Mouse (Mus musculus): ENCODE measurements around the gene Blm. TPM values are rescaled to one million over a fixed set of nuclear protein-coding genes. Genes with fewer than 3 reads are reported as not detected.
A peak's percentile ranks its signal among the peaks of the same experiment; 100 is the strongest.

The Blm gene
- polyA plus RNA-seq, 1 experiment from 2014 or later, result 27.2 TPM

DNA sequence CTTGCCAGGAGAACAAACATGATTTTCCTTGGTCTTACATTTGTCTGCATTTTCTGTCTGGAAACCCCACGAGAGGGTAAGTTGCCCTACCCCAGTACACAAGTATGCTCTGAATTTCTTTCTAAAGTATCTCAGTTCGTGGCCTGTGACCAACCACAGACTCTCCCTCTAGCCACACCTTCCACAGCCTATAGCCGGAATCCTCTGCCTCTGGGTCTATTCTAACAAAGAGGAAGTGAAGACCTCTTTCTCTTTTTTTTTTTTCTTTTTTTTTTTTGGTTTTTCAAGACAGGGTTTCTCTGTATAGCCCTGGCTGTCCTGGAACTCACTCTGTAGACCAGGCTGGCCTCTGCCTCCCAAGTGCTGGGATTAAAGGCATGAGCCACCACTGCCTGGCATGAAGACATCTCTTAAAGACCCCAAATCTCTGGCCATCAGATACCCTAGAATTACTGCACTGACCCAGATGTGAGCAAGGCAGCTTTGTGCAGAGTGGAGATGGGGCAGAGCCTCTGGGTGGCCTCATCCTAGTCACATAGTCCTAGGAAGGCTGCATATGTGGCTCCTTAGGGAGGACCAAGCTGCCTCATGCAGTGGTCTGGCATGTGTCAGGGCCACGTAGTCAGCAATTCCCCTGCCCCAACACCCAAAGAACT is 79.3 kb downstream of the Blm start:
- Histone ChIP-seq H3K36me3 (peaks cover 60% of the 10 kb centered on the region), H3K9ac (no peak overlapping the region), H3K4me2 (replicated peaks) (no peak overlapping the region), H3K4me3 (no peak overlapping the region), H3K9me3 (no peaks in the 10 kb centered on the region), H3K4me1 (peaks cover 25% of the 10 kb centered on the region), H3K27me3 (no peaks in the 10 kb centered on the region), H3K27ac (peak overlapping the region; percentile 33; the same call in 1 of the 2 replicates)
- WGBS, result 73% methylated on average over 4 of the region's 4 CpGs
- no peak for ATAC-seq (ENCODE audit: low FRiP score, low read depth)

DNA sequence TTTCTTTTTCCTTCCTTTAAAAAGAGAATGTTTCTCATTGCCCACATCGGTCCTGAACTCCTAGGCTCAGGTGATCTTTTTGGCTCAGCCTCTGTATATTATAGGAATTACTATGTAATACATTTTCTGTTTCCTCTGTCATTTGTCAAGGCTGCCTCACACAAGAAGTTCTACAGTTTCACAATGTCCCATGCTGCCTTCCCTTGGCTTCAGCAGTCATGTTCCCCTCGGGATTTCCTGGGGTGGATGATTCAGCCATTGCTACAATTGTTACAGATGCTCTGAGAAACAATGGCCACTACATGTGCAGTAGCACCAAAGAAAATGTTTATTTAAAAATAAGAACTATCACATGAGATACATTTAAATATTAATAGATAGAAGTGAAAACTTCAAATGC is 80.1 kb downstream of the Blm start:
- Histone ChIP-seq H3K27me3 (no peaks in the 10 kb centered on the region), H3K9me3 (no peaks in the 10 kb centered on the region), H3K4me1 (peaks cover 25% of the 10 kb centered on the region), H3K27ac (no peak overlapping the region), H3K4me2 (replicated peaks) (no peak overlapping the region), H3K4me3 (no peak overlapping the region), H3K36me3 (peaks cover 51% of the 10 kb centered on the region), H3K9ac (no peak overlapping the region)
- 91% methylated on average over 2 of the region's 2 CpGs for WGBS
- ATAC-seq (ENCODE audit: low FRiP score, low read depth), result no peak

DNA sequence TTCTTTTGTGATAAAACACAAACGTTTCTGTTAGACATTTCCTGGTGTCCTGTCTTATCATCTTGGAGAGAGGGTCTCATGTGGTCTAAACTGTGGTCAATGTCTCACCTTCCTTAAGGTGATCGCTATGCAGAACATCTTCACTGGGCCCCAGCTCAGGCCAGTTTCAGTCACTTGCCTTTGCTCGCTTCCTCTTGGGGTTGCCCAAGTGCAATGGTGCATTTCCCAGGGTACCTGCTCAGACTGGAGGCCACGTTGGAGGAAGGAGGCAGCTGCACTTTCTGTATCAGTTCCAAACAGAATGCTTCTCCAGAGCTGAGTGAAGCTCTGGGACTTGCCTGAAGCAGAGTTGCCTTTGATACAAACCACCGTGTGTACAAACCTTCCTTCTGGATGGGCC is 80.9 kb downstream of the Blm start:
- no peak overlapping the region for H3K9ac ChIP-seq
- no peak overlapping the region for H3K4me3 ChIP-seq
- H3K4me2 ChIP-seq (replicated peaks), result no peak overlapping the region
- H3K27me3 ChIP-seq, result no peaks in the 10 kb centered on the region
- H3K36me3 ChIP-seq, result peaks cover 46% of the 10 kb centered on the region
- ATAC-seq (ENCODE audit: low FRiP score, low read depth), result no peak
- no peak overlapping the region for H3K27ac ChIP-seq
- no peaks in the 10 kb centered on the region for H3K9me3 ChIP-seq
- 90% methylated on average over 5 of the region's 5 CpGs for WGBS
- H3K4me1 ChIP-seq, result peaks cover 25% of the 10 kb centered on the region

DNA sequence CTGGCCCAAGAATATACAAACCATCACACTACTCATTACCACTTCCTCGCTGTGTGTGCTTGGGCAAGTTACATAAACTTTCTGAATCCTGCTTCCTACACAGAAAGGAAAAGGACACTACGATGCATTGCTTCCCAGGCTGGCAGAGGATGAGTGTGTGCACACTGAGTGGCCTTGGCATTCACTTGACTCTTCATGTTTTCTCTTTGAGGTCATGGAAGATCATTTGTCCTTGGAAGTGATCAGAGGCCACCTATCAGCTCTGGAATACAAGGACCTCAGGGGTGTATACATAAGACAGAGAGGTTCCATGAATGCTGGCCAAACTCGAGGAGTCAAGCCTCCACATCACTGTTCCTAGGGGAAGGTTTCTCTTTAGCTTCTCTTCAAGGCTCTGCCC is 81.8 kb downstream of the Blm start:
- H3K9ac ChIP-seq, result no peak overlapping the region
- H3K9me3 ChIP-seq, result no peaks in the 10 kb centered on the region
- 92% methylated on average over 3 of the region's 3 CpGs for WGBS
- H3K27ac ChIP-seq, result no peak overlapping the region
- no peak for ATAC-seq (ENCODE audit: low FRiP score, low read depth)
- H3K4me2 ChIP-seq (replicated peaks), result no peak overlapping the region
- H3K36me3 ChIP-seq, result peaks cover 46% of the 10 kb centered on the region
- no peak overlapping the region for H3K4me3 ChIP-seq
- no peaks in the 10 kb centered on the region for H3K27me3 ChIP-seq
- H3K4me1 ChIP-seq, result peaks cover 23% of the 10 kb centered on the region

DNA sequence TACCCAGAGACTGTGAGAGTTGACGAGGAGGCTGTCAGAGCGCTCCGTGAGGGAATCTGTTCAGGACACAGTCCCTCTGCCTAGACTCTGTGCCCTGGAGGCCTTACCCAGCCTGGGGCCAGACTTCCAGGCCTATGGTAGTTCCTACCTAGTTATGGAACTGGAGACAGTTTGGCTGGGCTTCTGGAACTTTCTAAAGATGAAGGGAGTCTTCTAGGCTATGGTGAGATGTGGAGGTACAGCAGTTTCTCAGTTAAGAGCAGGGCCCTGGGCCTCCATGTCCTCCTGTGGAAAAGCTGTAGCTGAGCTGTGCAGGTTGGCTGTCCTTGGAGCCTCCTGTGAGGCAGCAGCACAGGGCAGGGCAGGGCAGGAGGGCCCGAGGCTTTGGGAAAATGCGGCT is 82.7 kb downstream of the Blm start:
- no peaks in the 10 kb centered on the region for H3K27me3 ChIP-seq
- peaks cover 45% of the 10 kb centered on the region for H3K36me3 ChIP-seq
- no peak overlapping the region for H3K9ac ChIP-seq
- H3K4me2 ChIP-seq (replicated peaks), result no peak overlapping the region
- H3K27ac ChIP-seq, result no peak overlapping the region
- H3K4me1 ChIP-seq, result 0 out of 2 replicates have a peak, but pooled peaks cover 15% of the 10 kb centered on the region
- WGBS, result 88% methylated on average over 5 of the region's 5 CpGs
- no peaks in the 10 kb centered on the region for H3K9me3 ChIP-seq
- H3K4me3 ChIP-seq, result no peak overlapping the region
- no peak for ATAC-seq (ENCODE audit: low FRiP score, low read depth)

DNA sequence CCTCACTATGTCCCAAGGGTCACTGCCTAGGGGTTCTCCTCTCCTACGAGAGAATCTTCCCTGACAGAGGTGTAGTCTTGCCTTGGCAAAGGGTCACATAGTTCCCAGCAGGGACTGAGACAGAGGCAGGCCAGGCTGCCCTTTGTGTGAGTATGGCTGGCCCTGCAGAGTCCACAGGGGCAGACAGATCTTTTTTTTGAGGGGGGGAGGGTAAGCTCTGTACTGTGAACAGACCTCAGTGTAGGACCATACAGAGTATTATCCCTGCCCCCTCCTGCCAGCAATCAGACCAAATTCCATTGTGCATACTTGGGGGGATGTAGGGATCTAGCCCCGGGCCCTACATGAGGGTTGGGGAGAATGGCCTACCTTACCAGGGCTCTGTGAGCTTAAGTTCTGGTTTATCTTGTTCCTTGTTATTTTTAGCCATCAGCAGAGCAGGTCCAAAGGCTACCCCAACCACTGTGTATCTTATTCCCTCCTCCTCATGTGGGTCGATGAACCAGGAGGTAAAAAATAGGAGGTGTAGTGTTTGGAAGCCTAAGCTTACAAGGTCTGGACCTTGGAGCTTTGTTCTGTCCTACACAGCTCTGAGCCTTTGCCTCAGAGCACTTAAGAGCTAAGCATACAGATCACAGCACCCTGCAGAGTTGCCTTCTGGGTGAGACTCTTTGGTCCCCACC is 83.2 kb downstream of the Blm start:
- H3K4me2 ChIP-seq (replicated peaks), result no peak overlapping the region
- no peak overlapping the region for H3K4me3 ChIP-seq
- peaks cover 40% of the 10 kb centered on the region for H3K36me3 ChIP-seq
- WGBS, result 80% methylated on average over 3 of the region's 3 CpGs
- no peak overlapping the region for H3K9ac ChIP-seq
- no peaks in the 10 kb centered on the region for H3K27me3 ChIP-seq
- H3K27ac ChIP-seq, result no peak overlapping the region
- no peak for ATAC-seq (ENCODE audit: low FRiP score, low read depth)
- no peaks in the 10 kb centered on the region for H3K9me3 ChIP-seq
- 0 out of 2 replicates have a peak, but pooled peaks cover 9% of the 10 kb centered on the region for H3K4me1 ChIP-seq

DNA sequence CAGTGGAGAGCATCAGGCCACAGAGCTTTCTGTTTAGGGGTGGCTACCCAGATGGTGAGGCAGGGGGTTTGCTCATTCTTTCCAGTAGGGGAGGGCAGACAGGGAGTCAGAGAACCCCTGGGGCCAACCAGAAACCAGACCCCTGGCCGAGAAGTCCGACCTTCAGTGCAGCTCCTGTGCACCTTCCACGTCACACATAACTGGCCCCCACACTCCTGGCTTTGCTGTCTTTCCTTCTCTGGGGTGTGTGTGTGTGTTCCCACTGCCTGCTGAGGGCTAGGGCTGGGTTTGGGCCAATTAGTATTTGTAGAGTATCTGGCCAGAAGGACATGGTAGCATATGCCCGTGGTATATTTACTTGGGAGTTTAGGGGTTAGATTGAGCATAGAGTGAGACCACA is 84.6 kb downstream of the Blm start:
- Histone ChIP-seq H3K9ac (no peak overlapping the region), H3K4me3 (no peak overlapping the region), H3K27me3 (no peaks in the 10 kb centered on the region), H3K4me1 (peaks cover 10% of the 10 kb centered on the region), H3K36me3 (peaks cover 30% of the 10 kb centered on the region), H3K9me3 (no peaks in the 10 kb centered on the region), H3K27ac (no peak overlapping the region), H3K4me2 (replicated peaks) (no peak overlapping the region)
- WGBS, result 47% methylated on average over 4 of the region's 4 CpGs
- ATAC-seq (ENCODE audit: low FRiP score, low read depth), result no peak

DNA sequence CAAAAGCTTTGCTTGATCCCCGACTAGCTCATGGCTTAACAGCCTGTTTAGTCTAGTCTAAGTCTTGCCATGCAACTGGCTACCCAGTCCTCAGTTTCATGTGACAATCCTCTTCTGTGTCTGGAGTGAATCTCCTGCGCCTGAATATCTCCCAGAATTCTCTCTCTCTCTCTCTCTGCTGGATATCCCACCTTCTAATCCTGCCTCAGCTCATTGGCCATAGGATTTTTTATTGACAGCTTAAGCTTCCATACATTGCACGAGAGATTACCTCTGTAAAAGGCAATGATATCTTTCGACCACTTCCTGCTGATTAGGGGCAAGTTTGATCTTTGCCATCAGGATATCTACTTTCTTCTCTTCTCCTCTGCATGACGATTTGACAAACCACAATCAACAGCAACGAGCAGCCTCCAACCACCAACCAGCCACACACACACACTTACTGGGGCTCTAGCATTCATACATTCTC is 85.3 kb downstream of the Blm start:
- Histone ChIP-seq H3K36me3 (peaks cover 27% of the 10 kb centered on the region), H3K4me3 (no peak overlapping the region), H3K9ac (no peak overlapping the region), H3K4me1 (peaks cover 17% of the 10 kb centered on the region), H3K9me3 (no peaks in the 10 kb centered on the region), H3K27me3 (no peaks in the 10 kb centered on the region), H3K27ac (no peak overlapping the region), H3K4me2 (replicated peaks) (no peak overlapping the region)
- ATAC-seq (ENCODE audit: low FRiP score, low read depth), result no peak
- 81% methylated on average over 6 of the region's 6 CpGs for WGBS

DNA sequence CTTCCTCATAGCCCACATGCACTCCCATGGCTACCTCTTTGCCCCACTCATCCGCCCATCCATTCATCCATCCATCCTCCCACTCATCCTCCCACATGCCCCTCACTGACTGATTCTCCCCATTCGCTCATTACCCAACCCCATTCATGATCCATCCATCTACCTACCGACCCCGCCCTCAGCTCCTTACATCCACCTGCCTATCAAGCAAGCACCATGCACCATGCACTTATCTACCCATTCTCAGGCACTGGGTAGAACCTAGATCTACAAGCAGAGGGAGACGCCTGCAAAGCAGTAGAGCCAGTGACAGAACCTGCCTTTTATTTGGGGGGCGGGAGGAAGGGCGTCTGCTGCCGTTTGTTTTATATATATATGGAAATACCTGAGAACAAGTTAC is 87.6 kb downstream of the Blm start:
- Histone ChIP-seq H3K9ac (no peak overlapping the region), H3K4me2 (replicated peaks) (no peak overlapping the region), H3K4me3 (no peak overlapping the region), H3K27ac (no peak overlapping the region), H3K36me3 (peaks cover 8% of the 10 kb centered on the region; the same call in 1 of the 2 replicates), H3K27me3 (no peaks in the 10 kb centered on the region), H3K4me1 (peaks cover 38% of the 10 kb centered on the region), H3K9me3 (no peaks in the 10 kb centered on the region)
- WGBS, result 90% methylated on average over 8 of the region's 8 CpGs
- ATAC-seq (ENCODE audit: low FRiP score, low read depth), result no peak

DNA sequence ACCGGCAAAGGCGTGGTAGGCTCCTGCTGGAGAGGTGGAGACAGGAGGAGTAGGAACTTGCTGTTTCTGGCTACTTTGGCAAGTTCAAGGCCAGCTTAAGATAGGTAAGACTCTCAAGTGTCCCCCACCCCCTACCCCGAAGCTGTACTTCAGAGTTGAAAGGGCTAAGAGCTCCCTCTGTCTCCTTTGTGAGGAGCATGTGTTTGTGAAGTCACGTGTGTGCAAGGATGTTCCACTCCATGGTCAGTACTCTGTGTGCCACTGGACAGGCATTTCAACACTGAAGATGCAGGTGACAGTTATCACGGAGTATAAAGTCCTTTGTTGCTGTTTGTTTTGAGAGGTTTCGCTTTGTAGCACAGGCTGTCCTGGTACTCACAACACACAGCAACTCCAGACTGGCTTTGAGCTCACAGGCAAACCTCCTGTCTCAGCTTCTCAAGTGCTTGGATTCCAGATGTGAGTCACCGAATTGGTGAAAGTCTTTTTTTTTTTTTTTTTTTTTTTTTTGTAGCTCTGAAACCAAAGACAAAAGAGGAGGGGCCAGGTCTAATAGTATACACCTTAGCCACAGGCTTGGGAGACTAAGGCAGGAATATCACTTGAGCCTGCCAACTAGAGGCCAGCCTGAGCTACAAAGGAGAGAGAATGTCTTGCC is 88.6 kb downstream of the Blm start:
- H3K27me3 ChIP-seq, result no peaks in the 10 kb centered on the region
- 53% methylated on average over 7 of the region's 7 CpGs for WGBS
- no peak for ATAC-seq (ENCODE audit: low FRiP score, low read depth)
- H3K4me2 ChIP-seq (replicated peaks), result no peak overlapping the region
- H3K4me1 ChIP-seq, result peaks cover 48% of the 10 kb centered on the region
- H3K36me3 ChIP-seq, result no peaks in the 10 kb centered on the region
- H3K27ac ChIP-seq, result no peak overlapping the region
- H3K9me3 ChIP-seq, result no peaks in the 10 kb centered on the region
- H3K9ac ChIP-seq, result no peak overlapping the region
- H3K4me3 ChIP-seq, result no peak overlapping the region

DNA sequence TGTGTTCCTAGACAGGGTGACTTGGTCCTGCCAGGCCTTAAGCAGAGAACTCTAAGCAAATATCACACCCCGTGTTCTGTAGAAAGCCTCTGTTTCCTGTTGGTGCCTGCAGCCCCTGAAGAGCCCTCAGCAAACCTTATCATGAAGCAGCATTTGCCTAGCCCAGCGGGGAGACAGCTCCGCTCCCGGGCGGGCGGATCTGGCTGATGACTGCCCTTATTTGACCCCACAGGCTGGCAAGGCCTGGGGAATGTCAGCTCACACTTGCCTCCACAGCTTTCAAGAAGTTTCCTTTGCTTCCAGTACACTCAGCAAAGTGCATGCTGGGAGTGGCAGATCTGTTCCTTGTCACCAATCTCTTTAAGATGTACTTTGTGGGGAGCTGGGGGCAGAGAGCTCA is 89.4 kb downstream of the Blm start:
- H3K27ac ChIP-seq, result no peak overlapping the region; the same call in 1 of the 2 replicates
- ATAC-seq (ENCODE audit: low FRiP score, low read depth), result no peak
- WGBS, result 19% methylated on average over 6 of the region's 6 CpGs

DNA sequence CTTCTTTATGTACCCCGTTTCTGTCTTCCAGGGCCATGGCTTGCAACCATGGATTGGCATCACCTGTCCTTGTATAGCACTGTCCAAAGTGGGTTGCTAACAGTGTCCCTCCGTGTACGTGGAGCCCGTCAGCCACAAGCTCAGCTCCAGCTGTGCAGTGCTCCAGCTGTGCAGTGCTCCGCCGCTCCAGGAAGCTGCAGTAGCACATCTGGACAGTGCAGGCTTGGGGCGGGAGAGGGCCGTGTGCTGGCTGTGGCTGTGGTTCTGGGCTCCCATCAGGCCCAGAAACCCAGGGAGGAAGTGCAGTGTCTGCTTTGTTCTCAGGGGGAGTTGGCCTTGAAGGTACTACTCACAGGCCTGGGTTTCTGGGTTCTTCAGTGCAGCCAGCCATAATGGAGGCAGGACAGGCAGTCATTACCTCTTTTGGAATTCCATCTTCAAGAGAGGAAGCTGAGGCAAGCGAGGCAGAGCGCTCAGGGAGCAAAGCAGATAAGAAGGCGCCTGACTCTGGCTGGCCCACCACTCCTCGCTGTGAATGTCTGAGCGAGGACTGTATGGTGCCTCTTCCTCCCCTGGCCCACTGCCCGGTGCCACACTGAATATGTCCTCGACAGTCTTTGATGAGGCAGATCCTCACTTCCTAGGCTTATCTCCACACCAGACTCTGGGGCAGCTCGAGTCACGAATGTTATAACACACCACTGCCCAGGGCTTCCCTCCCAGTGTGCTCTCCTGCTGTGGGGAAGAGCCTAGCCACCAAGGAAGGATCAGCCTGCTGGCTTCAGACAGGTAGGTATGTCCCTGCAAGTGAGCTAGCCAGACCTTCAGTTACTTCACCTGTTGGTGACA is 90.3 kb downstream of the Blm start:
- H3K4me3 ChIP-seq, result no peak overlapping the region
- no peak overlapping the region for H3K27ac ChIP-seq

More for the DNA sequence above, 89.4 kb downstream of the Blm start:
- no peak overlapping the region for H3K9ac ChIP-seq
- H3K4me3 ChIP-seq, result no peak overlapping the region
- no peaks in the 10 kb centered on the region for H3K27me3 ChIP-seq
- peaks cover 53% of the 10 kb centered on the region for H3K4me1 ChIP-seq
- no peak overlapping the region for H3K4me2 ChIP-seq (replicated peaks)
- no peaks in the 10 kb centered on the region for H3K36me3 ChIP-seq
- H3K9me3 ChIP-seq, result no peaks in the 10 kb centered on the region

More for the DNA sequence above, 90.3 kb downstream of the Blm start:
- Histone ChIP-seq H3K4me2 (replicated peaks) (no peak overlapping the region), H3K9me3 (no peaks in the 10 kb centered on the region), H3K9ac (no peak overlapping the region), H3K4me1 (peaks cover 62% of the 10 kb centered on the region), H3K36me3 (no peaks in the 10 kb centered on the region), H3K27me3 (no peaks in the 10 kb centered on the region)
- 49% methylated on average over 17 of the region's 17 CpGs for WGBS
- ATAC-seq (ENCODE audit: low FRiP score, low read depth), result no peak
